Mouse (Mus musculus): ENCODE measurements around the gene Afdn.

Gene Afdn

GRCm38 (mm10) chr17:13759853-13760627 is at the start of gene Afdn:
Gene Afdn (plus strand): TSS chr17:13760539.
- in situ Hi-C loops (cut with MboI; ENCODE audit: unreplicated experiment in 2 of 2), result no loop called here

GRCm38 (mm10) chr17:13711173-13711572 is 49.2 kb upstream of the Afdn start:
- in situ Hi-C loops (cut with MboI; ENCODE audit: unreplicated experiment in 2 of 2), result no loop called here

- in situ Hi-C loops (cut with MboI; ENCODE audit: unreplicated experiment in 2 of 2), result no loop called here
Observed at GRCm38 (mm10) chr17:13712116-13712515, 48.2 kb upstream of the Afdn start.

- in situ Hi-C loops (cut with MboI; ENCODE audit: unreplicated experiment in 2 of 2), result no loop called here
Observed at GRCm38 (mm10) chr17:13712518-13712917, 47.8 kb upstream of the Afdn start.

- in situ Hi-C loops (cut with MboI; ENCODE audit: unreplicated experiment in 2 of 2), result no loop called here
Observed at GRCm38 (mm10) chr17:13714128-13714527, 46.2 kb upstream of the Afdn start.

GRCm38 (mm10) chr17:13714654-13715053 is 45.7 kb upstream of the Afdn start:
- in situ Hi-C loops (cut with MboI; ENCODE audit: unreplicated experiment in 2 of 2), result no loop called here

GRCm38 (mm10) chr17:13715511-13715910 is 44.8 kb upstream of the Afdn start:
- in situ Hi-C loops (cut with MboI; ENCODE audit: unreplicated experiment in 2 of 2), result no loop called here

- in situ Hi-C loops (cut with MboI; ENCODE audit: unreplicated experiment in 2 of 2), result no loop called here
Observed at GRCm38 (mm10) chr17:13716336-13716735, 44.0 kb upstream of the Afdn start.

- in situ Hi-C loops (cut with MboI; ENCODE audit: unreplicated experiment in 2 of 2), result no loop called here
Observed at GRCm38 (mm10) chr17:13717428-13717827, 42.9 kb upstream of the Afdn start.

- in situ Hi-C loops (cut with MboI; ENCODE audit: unreplicated experiment in 2 of 2), result no loop called here
Observed at GRCm38 (mm10) chr17:13720187-13720586, 40.2 kb upstream of the Afdn start.

- in situ Hi-C loops (cut with MboI; ENCODE audit: unreplicated experiment in 2 of 2), result no loop called here
Observed at GRCm38 (mm10) chr17:13721372-13721771, 39.0 kb upstream of the Afdn start.

- in situ Hi-C loops (cut with MboI; ENCODE audit: unreplicated experiment in 2 of 2), result no loop called here
Observed at GRCm38 (mm10) chr17:13722434-13722833, 37.9 kb upstream of the Afdn start.

GRCm38 (mm10) chr17:13725004-13725550 is 35.3 kb upstream of the Afdn start:
- in situ Hi-C loops (cut with MboI; ENCODE audit: unreplicated experiment in 2 of 2), result no loop called here

- in situ Hi-C loops (cut with MboI; ENCODE audit: unreplicated experiment in 2 of 2), result no loop called here
Observed at GRCm38 (mm10) chr17:13726832-13727355, 33.4 kb upstream of the Afdn start.

- in situ Hi-C loops (cut with MboI; ENCODE audit: unreplicated experiment in 2 of 2), result no loop called here
Observed at GRCm38 (mm10) chr17:13730980-13731726, 29.2 kb upstream of the Afdn start.

GRCm38 (mm10) chr17:13731727-13732112 is 28.6 kb upstream of the Afdn start:
- in situ Hi-C loops (cut with MboI; ENCODE audit: unreplicated experiment in 2 of 2), result no loop called here

GRCm38 (mm10) chr17:13732685-13733084 is 27.7 kb upstream of the Afdn start:
- in situ Hi-C loops (cut with MboI; ENCODE audit: unreplicated experiment in 2 of 2), result no loop called here

- in situ Hi-C loops (cut with MboI; ENCODE audit: unreplicated experiment in 2 of 2), result no loop called here
Observed at GRCm38 (mm10) chr17:13733971-13734370, 26.4 kb upstream of the Afdn start.

- in situ Hi-C loops (cut with MboI; ENCODE audit: unreplicated experiment in 2 of 2), result no loop called here
Observed at GRCm38 (mm10) chr17:13735057-13735456, 25.3 kb upstream of the Afdn start.

GRCm38 (mm10) chr17:13735803-13736282 is 24.5 kb upstream of the Afdn start:
- in situ Hi-C loops (cut with MboI; ENCODE audit: unreplicated experiment in 2 of 2), result no loop called here

GRCm38 (mm10) chr17:13737336-13737735 is 23.0 kb upstream of the Afdn start:
- in situ Hi-C loops (cut with MboI; ENCODE audit: unreplicated experiment in 2 of 2), result no loop called here

Data from v-Abl transformed pro-B cells (cell line).